Mouse (Mus musculus): ENCODE data around the gene Gm20509. TPM values are rescaled to one million over a fixed set of nuclear protein-coding genes. Genes with fewer than 3 reads are reported as not detected.

Gene Gm20509
- polyA plus RNA-seq, 1 experiment from 2014 or later, result not detected

- no peak overlapping the region for H3K4me3 ChIP-seq (replicated peaks)
- H3K36me3 ChIP-seq (replicated peaks), result no peaks in the 10 kb centered on the region
- no peaks in the 10 kb centered on the region for H3K27me3 ChIP-seq
- H3K27ac ChIP-seq, result no peak overlapping the region
- no peaks in the 10 kb centered on the region for H3K4me1 ChIP-seq
- WGBS, result 61% methylated on average over 9 of the region's 9 CpGs
- H3K4me2 ChIP-seq, result no peak overlapping the region
- no peak overlapping the region for H3K9ac ChIP-seq
- ATAC-seq (ENCODE audit: low FRiP score), result no peak
- H3K9me3 ChIP-seq, result no peaks in the 10 kb centered on the region
These were observed 52.1 kb downstream of the Gm20509 start for GRCm38 (mm10) chr9:73154347-73154746.

- ATAC-seq (ENCODE audit: low FRiP score), result no peak
- WGBS, result 84% methylated on average over 4 of the region's 4 CpGs
- Histone ChIP-seq H3K36me3 (replicated peaks) (no peaks in the 10 kb centered on the region), H3K9me3 (no peaks in the 10 kb centered on the region), H3K9ac (no peak overlapping the region), H3K27me3 (no peaks in the 10 kb centered on the region), H3K4me3 (replicated peaks) (no peak overlapping the region), H3K4me2 (no peak overlapping the region), H3K4me1 (no peaks in the 10 kb centered on the region), H3K27ac (no peak overlapping the region)
These were observed 55.7 kb downstream of the Gm20509 start for GRCm38 (mm10) chr9:73157968-73158367.

GRCm38 (mm10) chr9:73159265-73159664, 57.0 kb downstream of the Gm20509 start:
- Histone ChIP-seq H3K27ac (no peak overlapping the region), H3K4me2 (no peak overlapping the region), H3K4me3 (replicated peaks) (no peak overlapping the region), H3K9me3 (no peaks in the 10 kb centered on the region), H3K27me3 (no peaks in the 10 kb centered on the region), H3K36me3 (replicated peaks) (no peaks in the 10 kb centered on the region), H3K9ac (no peak overlapping the region), H3K4me1 (no peaks in the 10 kb centered on the region)
- ATAC-seq (ENCODE audit: low FRiP score), result no peak
- WGBS, result 53% methylated on average over 1 of the region's 1 CpGs

GRCm38 (mm10) chr9:73162571-73163333, 60.5 kb downstream of the Gm20509 start:
- H3K9ac ChIP-seq, result no peak overlapping the region
- H3K4me2 ChIP-seq, result peak overlapping the region; percentile 48
- no peaks in the 10 kb centered on the region for H3K27me3 ChIP-seq
- 21% methylated on average over 26 of the region's 26 CpGs for WGBS
- peak; percentile 73; the same call in 1 of the 2 replicates for ATAC-seq (ENCODE audit: low FRiP score)
- no peaks in the 10 kb centered on the region for H3K9me3 ChIP-seq
- no peaks in the 10 kb centered on the region for H3K36me3 ChIP-seq (replicated peaks)
- peak overlapping the region; percentile 18 for H3K4me3 ChIP-seq (replicated peaks)
- H3K4me1 ChIP-seq, result no peaks in the 10 kb centered on the region
- H3K27ac ChIP-seq, result no peak overlapping the region

- H3K27me3 ChIP-seq, result no peaks in the 10 kb centered on the region
- no peak overlapping the region for H3K27ac ChIP-seq
- no peak overlapping the region for H3K4me2 ChIP-seq
- no peaks in the 10 kb centered on the region for H3K9me3 ChIP-seq
- no peak overlapping the region for H3K9ac ChIP-seq
- no peaks in the 10 kb centered on the region for H3K4me1 ChIP-seq
- H3K36me3 ChIP-seq (replicated peaks), result no peaks in the 10 kb centered on the region
- no peak overlapping the region for H3K4me3 ChIP-seq (replicated peaks)
- WGBS, result 94% methylated on average over 4 of the region's 4 CpGs
- no peak for ATAC-seq (ENCODE audit: low FRiP score)
These were observed 63.4 kb downstream of the Gm20509 start for GRCm38 (mm10) chr9:73165631-73166030.

Other genes starting within 250 kb of the Gm20509 start
- 12.5 TPM in 2 replicates for gene Pygo1, start 176.8 kb upstream of the Gm20509 start, polyA plus RNA-seq (2016; fragmentation: Nextera tagmentation; extraction: Ambion mirVana)
- gene Dyx1c1, start 143.7 kb upstream of the Gm20509 start, polyA plus RNA-seq (2016; fragmentation: Nextera tagmentation; extraction: Ambion mirVana), result 1.6 and 2.6 TPM in 2 replicates
- not detected in 2 replicates for gene Gm44503, start 143.6 kb upstream of the Gm20509 start, polyA plus RNA-seq (2016; fragmentation: Nextera tagmentation; extraction: Ambion mirVana)
- gene Ccpg1os, start 117.1 kb upstream of the Gm20509 start, polyA plus RNA-seq (2016; fragmentation: Nextera tagmentation; extraction: Ambion mirVana), result 21.4 and 22.8 TPM in 2 replicates
- 26.0 and 28.9 TPM in 2 replicates for gene Ccpg1, start 117.0 kb upstream of the Gm20509 start, polyA plus RNA-seq (2016; fragmentation: Nextera tagmentation; extraction: Ambion mirVana)
- 10.3 and 13.6 TPM in 2 replicates for gene Pigb, start 62.1 kb upstream of the Gm20509 start, polyA plus RNA-seq (2016; fragmentation: Nextera tagmentation; extraction: Ambion mirVana)
- gene Rab27a, start 57.6 kb upstream of the Gm20509 start, polyA plus RNA-seq (2016; fragmentation: Nextera tagmentation; extraction: Ambion mirVana), result 1.4 and 1.8 TPM in 2 replicates
- gene Khdc3, start 634 bp upstream of the Gm20509 start, polyA plus RNA-seq (2016; fragmentation: Nextera tagmentation; extraction: Ambion mirVana), result not detected in 2 replicates
- 133 and 137 TPM in 2 replicates for gene Rsl24d1, start 11.0 kb downstream of the Gm20509 start, polyA plus RNA-seq (2016; fragmentation: Nextera tagmentation; extraction: Ambion mirVana)